In the genomic region with DNA sequence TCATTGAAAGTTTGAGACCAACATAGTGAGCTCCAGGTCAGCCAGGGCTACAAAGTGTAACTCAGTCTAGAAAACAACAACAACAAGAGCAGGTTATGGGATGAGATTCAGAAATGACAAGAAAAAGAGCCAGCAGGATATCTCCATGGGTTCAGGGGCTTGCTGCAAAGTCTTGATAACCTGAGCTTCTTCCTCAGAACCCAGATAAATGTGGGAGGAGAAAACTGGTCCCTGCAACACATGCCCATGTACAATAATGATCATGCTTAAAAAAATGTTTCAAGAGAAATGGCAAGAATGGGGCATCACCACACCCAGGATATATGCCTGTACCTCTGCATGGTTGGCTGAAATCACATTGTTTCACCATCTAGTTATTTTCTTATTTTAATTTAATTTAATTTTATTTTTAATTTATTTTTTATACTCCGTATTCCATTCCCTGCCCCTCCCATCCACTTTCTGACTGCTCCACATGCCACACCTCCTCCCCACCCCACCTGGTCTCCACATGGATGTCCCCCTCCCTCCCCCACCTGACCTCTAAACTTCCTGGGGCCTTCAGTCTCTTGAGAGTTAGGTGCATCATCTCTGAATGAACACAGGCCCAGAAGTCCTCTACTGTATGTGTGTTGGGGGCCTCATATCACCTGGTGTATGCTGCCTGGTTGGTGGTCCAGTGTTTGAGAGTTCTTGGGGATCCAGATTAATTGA, we compare ENCODE assay signal across 1 mouse cellular context.
TF ChIP-seq lines count a peak whose summit lies in the region.

No protein-coding gene starts in this region.

TF ChIP-seq in MEL, 35 proteins besides CTCF, POLR2A, EP300 and RAD21 (continued from another document):
- TF ChIP-seq MXI1 (IDR thresholded peaks at IDR 0.05; ENCODE audit: low read depth, low read length) = peak; percentile 39; the same call in 1 of the 2 replicates
- TF ChIP-seq ZNF384 (IDR thresholded peaks at IDR 0.05; ENCODE audit: low read depth, low read length) = peak; percentile 64
- TF ChIP-seq TCF12 (IDR thresholded peaks at IDR 0.05; ENCODE audit: low read depth, low read length) = peak; percentile 95
- peak; percentile 69 for TF ChIP-seq TAL1 (IDR thresholded peaks at IDR 0.05; ENCODE audit: low read length)
- peak; percentile 66 for TF ChIP-seq ETS1 (IDR thresholded peaks at IDR 0.05; ENCODE audit: low read depth, low read length)
